Mouse (Mus musculus) midbrain, embryonic 10.5 days (tissue): ENCODE measurements around the gene Gipc1. TPM values are rescaled to one million over a fixed set of nuclear protein-coding genes. Genes with fewer than 3 reads are reported as not detected.

Experiments used
- DNase-seq: peaks from one replicate; pipeline ENCODE4 v3.0.0-alpha.2; 2017; ENCODE audit warnings: low spot score
- H3K27ac ChIP-seq: fragments of 300-500 bp; sonication (generic); replicated peaks from 2 replicates; pipeline ENCODE4 v1.5.1; 2016; ENCODE audit warnings: mild to moderate bottlenecking
- H3K27me3 ChIP-seq: fragments of 300-500 bp; sonication (generic); 2 replicates; pipeline ENCODE4 v1.6.1; 2016; ENCODE audit warnings: low read depth, mild to moderate bottlenecking; ENCODE audit not compliant: poor library complexity, severe bottlenecking
- H3K36me3 ChIP-seq: fragments of 300-500 bp; sonication (generic); 2 replicates; pipeline ENCODE4 v1.6.1; 2016; ENCODE audit warnings: mild to moderate bottlenecking, moderate library complexity
- H3K4me1 ChIP-seq: fragments of 300-500 bp; sonication (generic); 2 replicates; pipeline ENCODE4 v1.6.1; 2016
- H3K4me3 ChIP-seq: fragments of 300-500 bp; sonication (generic); 2 replicates; pipeline ENCODE4 v1.5.1; 2016; ENCODE audit warnings: mild to moderate bottlenecking, moderate library complexity
- H3K9me3 ChIP-seq: fragments of 300-500 bp; sonication (generic); replicated peaks from 2 replicates; pipeline ENCODE4 v1.6.1; 2016; ENCODE audit warnings: mild to moderate bottlenecking
- WGBS: fragments of 180-500 bp; shearing (Covaris S2); methylation state at CpG from one replicate; pipeline ENCODE4 v1.1.7; 2016; 5-methylcytosine and 5-hydroxymethylcytosine counted together
- polyA plus RNA-seq: library from polyadenylated mRNA; unstranded; fragments of >200 nt; fragmentation: Nextera tagmentation; extraction: Ambion mirVana; gene quantifications from 2 replicates; pipeline ENCODE4 v1.2.1, GENCODE M21; 2016

Gene Gipc1
- polyA plus RNA-seq, 1 experiment from 2014 or later = 233 TPM

DNA sequence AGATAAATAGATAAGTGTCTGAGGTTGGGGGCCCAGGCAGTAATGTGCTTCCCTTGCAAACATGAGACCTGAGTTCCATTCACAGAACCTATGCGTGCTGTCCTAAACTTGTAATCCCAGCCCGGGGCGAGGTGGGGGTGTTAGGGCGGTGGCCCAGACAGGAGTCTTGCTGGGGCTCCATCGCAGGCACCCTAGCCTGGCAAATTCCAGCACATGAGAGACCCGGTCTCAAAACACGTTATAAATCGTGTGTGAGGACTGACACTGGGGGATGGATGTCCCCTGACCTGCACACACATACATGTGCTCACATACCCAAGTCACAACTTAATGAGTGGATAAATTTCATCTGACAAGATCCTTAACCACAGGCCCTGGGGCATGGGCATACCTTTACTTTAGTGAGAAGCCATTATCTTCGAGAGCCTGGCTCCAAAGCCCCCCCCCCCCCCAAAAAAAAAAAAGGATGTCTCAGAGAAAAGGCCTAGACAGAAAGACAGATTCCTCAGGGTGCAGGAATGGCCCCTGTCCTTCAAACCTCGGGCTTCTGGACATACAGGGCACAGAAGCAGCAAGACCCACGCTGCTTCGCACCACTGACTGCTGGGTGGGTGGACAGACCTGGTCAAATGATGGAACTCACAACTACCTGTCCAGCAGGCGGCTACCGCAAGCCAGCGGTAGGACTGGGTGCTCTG lies 30.6 kb upstream of the Gipc1 start:
- Histone ChIP-seq H3K4me3 (peak overlapping the region; percentile 57), H3K9me3 (no peaks in the 10 kb centered on the region), H3K27ac (peak overlapping the region; percentile 70), H3K27me3 (peaks cover 7% of the 10 kb centered on the region; the same call in 1 of the 2 replicates), H3K4me1 (peaks cover 7% of the 10 kb centered on the region; the same call in 1 of the 2 replicates), H3K36me3 (no peaks in the 10 kb centered on the region)
- 59% methylated on average over 15 of the region's 15 CpGs for WGBS
- DNase-seq = no peak

GRCm38 (mm10) chr8:83622389-83622989 lies 30.0 kb upstream of the Gipc1 start:
- WGBS = 10% methylated on average over 23 of the region's 23 CpGs

GRCm38 (mm10) chr8:83623549-83623948 lies 28.9 kb upstream of the Gipc1 start:
- peaks cover 7% of the 10 kb centered on the region; the same call in 1 of the 2 replicates for H3K27me3 ChIP-seq
- DNase-seq = no peak
- H3K9me3 ChIP-seq = no peaks in the 10 kb centered on the region
- WGBS = 91% methylated on average over 7 of the region's 7 CpGs
- H3K4me1 ChIP-seq = peaks cover 7% of the 10 kb centered on the region; the same call in 1 of the 2 replicates
- no peak overlapping the region for H3K27ac ChIP-seq
- H3K36me3 ChIP-seq = no peaks in the 10 kb centered on the region
- no peak overlapping the region for H3K4me3 ChIP-seq

More at GRCm38 (mm10) chr8:83622389-83622989, 30.0 kb upstream of the Gipc1 start:
- peaks cover 7% of the 10 kb centered on the region; the same call in 1 of the 2 replicates for H3K4me1 ChIP-seq
- peak overlapping the region; percentile 70 for H3K27ac ChIP-seq
- no peaks in the 10 kb centered on the region for H3K9me3 ChIP-seq
- no peaks in the 10 kb centered on the region for H3K36me3 ChIP-seq
- peak overlapping the region; percentile 57 for H3K4me3 ChIP-seq
- peaks cover 7% of the 10 kb centered on the region; the same call in 1 of the 2 replicates for H3K27me3 ChIP-seq
- DNase-seq = peak; percentile 88

DNA sequence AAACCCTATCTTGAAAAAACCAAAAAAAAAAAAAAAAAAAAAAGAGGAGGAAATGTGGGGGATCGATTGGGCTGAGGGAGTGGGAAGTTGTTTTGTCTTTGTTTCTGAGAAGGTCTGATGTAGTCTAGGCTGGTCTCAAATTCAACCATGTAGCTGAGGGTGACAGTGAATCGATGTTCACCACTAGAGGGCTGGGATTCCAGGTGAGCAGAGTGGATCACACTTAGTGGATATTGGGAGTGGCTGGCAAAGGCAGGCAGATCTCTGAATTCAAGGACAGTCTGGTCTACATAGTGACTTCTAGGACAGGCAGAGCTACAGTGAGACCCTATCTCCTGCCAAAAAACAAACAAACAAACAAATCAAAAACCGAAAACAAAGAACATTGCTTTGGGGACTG lies 27.7 kb upstream of the Gipc1 start:
- no peaks in the 10 kb centered on the region for H3K36me3 ChIP-seq
- no peak for DNase-seq
- WGBS = 45% methylated on average over 3 of the region's 3 CpGs

GRCm38 (mm10) chr8:83625676-83626299 lies 26.7 kb upstream of the Gipc1 start:
- H3K27ac ChIP-seq = no peak overlapping the region
- no peak for DNase-seq

More for the DNA sequence above, 27.7 kb upstream of the Gipc1 start:
- H3K9me3 ChIP-seq = no peaks in the 10 kb centered on the region
- H3K4me1 ChIP-seq = peaks cover 7% of the 10 kb centered on the region; the same call in 1 of the 2 replicates
- H3K27ac ChIP-seq = no peak overlapping the region
- no peak overlapping the region for H3K4me3 ChIP-seq
- H3K27me3 ChIP-seq = peaks cover 7% of the 10 kb centered on the region; the same call in 1 of the 2 replicates

DNA sequence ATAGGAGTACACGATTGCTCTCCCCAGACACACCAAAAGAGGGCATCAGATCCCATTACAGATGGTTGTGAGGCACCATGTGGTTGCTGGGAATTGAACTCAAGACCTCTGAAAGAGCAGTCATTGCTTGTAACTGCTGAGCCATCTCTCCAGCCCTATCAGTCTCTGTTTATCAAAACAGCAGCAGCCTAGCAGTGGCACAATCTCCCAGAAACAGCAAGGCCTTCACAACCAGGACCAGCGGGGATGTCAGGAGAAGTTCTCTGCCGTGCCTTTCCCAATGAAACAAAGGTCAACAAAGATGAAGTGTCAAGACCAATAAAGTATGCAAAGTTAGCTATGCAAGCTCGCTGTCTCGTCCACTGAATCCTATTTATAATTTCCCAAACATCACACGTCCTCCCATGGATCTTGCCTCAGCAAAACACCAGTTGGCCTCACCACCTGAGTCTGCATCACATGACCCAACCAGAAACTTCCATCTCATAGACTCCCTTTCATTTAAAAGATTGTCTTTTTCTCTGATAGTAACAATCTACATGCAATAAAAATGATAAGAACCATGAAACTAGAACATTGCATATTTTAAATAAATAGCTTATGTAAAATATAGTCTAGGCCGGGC lies 20.3 kb upstream of the Gipc1 start:
- Histone ChIP-seq H3K27me3 (no peaks in the 10 kb centered on the region), H3K9me3 (peaks cover 7% of the 10 kb centered on the region; the same call in 1 of the 2 replicates), H3K4me1 (no peaks in the 10 kb centered on the region), H3K4me3 (no peak overlapping the region), H3K27ac (no peak overlapping the region), H3K36me3 (no peaks in the 10 kb centered on the region)
- no peak for DNase-seq
- 88% methylated on average over 7 of the region's 7 CpGs for WGBS

More at GRCm38 (mm10) chr8:83625676-83626299, 26.7 kb upstream of the Gipc1 start:
- Histone ChIP-seq H3K27me3 (peaks cover 7% of the 10 kb centered on the region; the same call in 1 of the 2 replicates), H3K4me1 (peaks cover 7% of the 10 kb centered on the region; the same call in 1 of the 2 replicates), H3K9me3 (no peaks in the 10 kb centered on the region), H3K4me3 (no peak overlapping the region), H3K36me3 (no peaks in the 10 kb centered on the region)
- WGBS = 93% methylated on average over 6 of the region's 6 CpGs

- no peaks in the 10 kb centered on the region for H3K4me1 ChIP-seq
- no peak for DNase-seq
- WGBS = 85% methylated on average over 4 of the region's 4 CpGs
- no peak overlapping the region for H3K4me3 ChIP-seq
- no peak overlapping the region for H3K27ac ChIP-seq
- no peaks in the 10 kb centered on the region for H3K36me3 ChIP-seq
- peaks cover 7% of the 10 kb centered on the region; the same call in 1 of the 2 replicates for H3K9me3 ChIP-seq
- no peaks in the 10 kb centered on the region for H3K27me3 ChIP-seq
Observed at GRCm38 (mm10) chr8:83638856-83639255, 13.6 kb upstream of the Gipc1 start.

- 80% methylated on average over 5 of the region's 5 CpGs for WGBS
- peaks cover 7% of the 10 kb centered on the region; the same call in 1 of the 2 replicates for H3K9me3 ChIP-seq
- no peaks in the 10 kb centered on the region for H3K4me1 ChIP-seq
- no peak overlapping the region for H3K4me3 ChIP-seq
- no peak for DNase-seq
- H3K36me3 ChIP-seq = no peaks in the 10 kb centered on the region
- no peaks in the 10 kb centered on the region for H3K27me3 ChIP-seq
- no peak overlapping the region for H3K27ac ChIP-seq
Observed at GRCm38 (mm10) chr8:83639649-83640048, 12.8 kb upstream of the Gipc1 start.

DNA sequence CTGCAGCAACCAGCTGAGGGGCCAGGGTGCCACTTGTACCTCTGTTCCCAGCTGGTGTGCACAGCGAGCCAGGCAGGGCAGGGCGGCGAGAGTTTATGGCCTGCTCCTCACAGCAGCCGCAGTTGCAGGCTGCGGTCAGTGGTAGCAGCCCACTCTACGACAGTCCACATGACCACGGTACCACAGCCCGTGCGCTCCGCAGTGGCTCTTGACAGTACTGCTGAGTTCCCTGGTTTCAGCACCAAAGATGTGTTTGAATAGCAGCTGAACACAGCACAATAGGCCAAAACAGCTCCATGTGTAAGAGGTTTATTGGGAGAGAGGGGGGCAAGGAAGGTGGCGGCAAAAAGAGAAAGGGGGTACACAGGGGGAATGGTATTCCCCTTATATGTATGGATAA lies 5.0 kb upstream of the Gipc1 start:
- Histone ChIP-seq H3K27me3 (no peaks in the 10 kb centered on the region), H3K4me3 (no peak overlapping the region), H3K9me3 (peaks cover 5% of the 10 kb centered on the region; the same call in 1 of the 2 replicates), H3K4me1 (peaks cover 7% of the 10 kb centered on the region), H3K36me3 (no peaks in the 10 kb centered on the region), H3K27ac (no peak overlapping the region)
- 97% methylated on average over 11 of the region's 11 CpGs for WGBS
- no peak for DNase-seq

- Histone ChIP-seq H3K36me3 (no peaks in the 10 kb centered on the region), H3K9me3 (peaks cover 5% of the 10 kb centered on the region; the same call in 1 of the 2 replicates), H3K4me1 (peaks cover 9% of the 10 kb centered on the region), H3K4me3 (no peak overlapping the region), H3K27me3 (no peaks in the 10 kb centered on the region), H3K27ac (no peak overlapping the region)
- 90% methylated on average over 4 of the region's 4 CpGs for WGBS
- no peak for DNase-seq
Observed at GRCm38 (mm10) chr8:83648031-83648430, 4.4 kb upstream of the Gipc1 start.

- no peaks in the 10 kb centered on the region for H3K27me3 ChIP-seq
- no peak overlapping the region for H3K4me3 ChIP-seq
- 95% methylated on average over 6 of the region's 6 CpGs for WGBS
- H3K27ac ChIP-seq = no peak overlapping the region
- peaks cover 20% of the 10 kb centered on the region for H3K4me1 ChIP-seq
- peaks cover 3% of the 10 kb centered on the region; the same call in 1 of the 2 replicates for H3K36me3 ChIP-seq
- DNase-seq = no peak
- H3K9me3 ChIP-seq = peaks cover 5% of the 10 kb centered on the region; the same call in 1 of the 2 replicates
Observed at GRCm38 (mm10) chr8:83649699-83650098, 2.8 kb upstream of the Gipc1 start.
